Mouse (Mus musculus) kidney, embryonic 14.5 days (tissue): Measurements from ENCODE around the gene Hnf1b. TPM values are rescaled to one million over a fixed set of nuclear protein-coding genes. Genes with fewer than 3 reads are reported as not detected.
A peak's percentile ranks its signal among the peaks of the same experiment; 100 is the strongest.

Experiments
- ATAC-seq: fragments of 200-750 bp; cut with Nextera tagmentation; 2 replicates; pipeline ENCODE4 v1.8.0; 2017; ENCODE audit warnings: moderate number of reproducible peaks, mild to moderate bottlenecking, moderate TSS enrichment, moderate library complexity; ENCODE audit not compliant: low FRiP score, low TSS enrichment
- H3K27ac ChIP-seq: fragments of 300-500 bp; sonication (generic); 2 replicates; pipeline ENCODE4 v1.5.1; 2014; ENCODE audit warnings: low read depth, mild to moderate bottlenecking, low read length, moderate library complexity, mixed read lengths
- H3K27me3 ChIP-seq: fragments of 300-500 bp; sonication (generic); 2 replicates; pipeline ENCODE4 v1.6.1; 2014; ENCODE audit warnings: mild to moderate bottlenecking, low read length; ENCODE audit not compliant: control insufficient read depth, insufficient read depth
- H3K36me3 ChIP-seq: fragments of 300-500 bp; sonication (generic); 2 replicates; pipeline ENCODE4 v1.6.1; 2014; ENCODE audit warnings: low read length, mixed read lengths; ENCODE audit not compliant: control insufficient read depth, insufficient read depth
- H3K4me1 ChIP-seq: fragments of 300-500 bp; sonication (generic); 2 replicates; pipeline ENCODE4 v1.6.1; 2014; ENCODE audit warnings: low read length, mixed read lengths; ENCODE audit not compliant: control insufficient read depth, insufficient read depth
- H3K4me2 ChIP-seq: fragments of 300-500 bp; sonication (generic); replicated peaks from 2 replicates; pipeline ENCODE4 v1.6.1; 2014; ENCODE audit warnings: low read depth, mild to moderate bottlenecking, low read length
- H3K4me3 ChIP-seq: fragments of 300-500 bp; sonication (generic); 2 replicates; pipeline ENCODE4 v1.5.1; 2014; ENCODE audit warnings: mild to moderate bottlenecking, low read length
- H3K9ac ChIP-seq: fragments of 300-500 bp; sonication (generic); 2 replicates; pipeline ENCODE4 v1.6.1; 2014; ENCODE audit warnings: low read depth, mild to moderate bottlenecking, low read length, moderate library complexity
- H3K9me3 ChIP-seq: fragments of 300-500 bp; sonication (generic); 2 replicates; pipeline ENCODE4 v1.6.1; 2016; ENCODE audit warnings: low read length; ENCODE audit not compliant: control insufficient read depth
- WGBS: fragments of 180-500 bp; shearing (Covaris S2); extraction: QIAGEN DNeasy Blood & Tissue Kit; methylation state at CpG from one replicate; pipeline ENCODE4 v1.1.7; 2014; 5-methylcytosine and 5-hydroxymethylcytosine counted together
- polyA plus RNA-seq: library from polyadenylated mRNA; unstranded; fragments of >200 nt; fragmentation: Nextera tagmentation; extraction: Ambion mirVana; gene quantifications from 2 replicates; pipeline ENCODE4 v1.2.1, GENCODE M21; 2014

Hnf1b gene
- polyA plus RNA-seq, 1 experiment from 2014 or later = 84.2 TPM

DNA sequence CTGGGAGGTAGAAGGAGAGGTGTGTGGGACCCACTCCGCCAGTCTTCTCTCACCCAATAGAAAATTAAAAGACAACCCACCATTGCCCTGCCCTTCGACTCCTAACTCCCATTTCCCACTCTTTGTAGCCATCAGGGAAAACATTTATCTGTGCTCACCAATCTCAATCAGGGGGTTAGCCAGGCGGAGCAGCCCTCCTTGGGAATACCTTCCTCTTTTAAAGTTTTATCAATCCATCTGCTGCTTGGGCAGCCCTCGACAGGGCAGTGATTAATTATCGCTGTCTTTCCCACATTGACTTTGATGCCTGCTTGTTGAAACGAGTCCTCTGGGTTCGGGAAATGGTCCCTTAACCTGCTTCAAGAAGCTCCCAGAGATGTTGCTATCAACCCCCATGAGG lies 47.7 kb downstream of the Hnf1b start:
- Histone ChIP-seq H3K9ac (no peak overlapping the region), H3K4me2 (no peak overlapping the region), H3K27me3 (no peaks in the 10 kb centered on the region), H3K9me3 (no peaks in the 10 kb centered on the region), H3K27ac (no peak overlapping the region), H3K36me3 (peaks cover 15% of the 10 kb centered on the region), H3K4me3 (no peak overlapping the region), H3K4me1 (no peaks in the 10 kb centered on the region)
- ATAC-seq = peak; percentile 48; the same call in 1 of the 2 replicates
- WGBS = 50% methylated on average over 7 of the region's 7 CpGs

DNA sequence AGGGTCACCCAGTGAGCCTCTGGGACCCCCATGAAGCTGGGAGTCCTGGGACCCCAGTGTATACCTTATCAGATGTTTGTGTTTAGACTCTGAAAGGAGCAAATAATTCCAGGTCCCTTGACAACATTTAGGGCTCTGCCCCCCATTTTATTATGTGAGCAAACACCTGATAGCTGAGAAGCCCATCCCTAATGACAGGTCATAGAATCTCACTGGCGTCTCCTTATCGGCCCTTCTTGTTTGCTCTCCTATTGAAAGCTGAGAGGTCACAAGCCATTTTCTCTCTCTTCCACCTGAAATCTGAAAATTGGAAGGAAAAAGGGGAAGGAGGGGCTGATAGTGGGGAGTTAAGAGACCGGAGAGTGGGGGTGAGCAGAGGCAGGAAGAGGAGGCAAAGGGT lies 52.9 kb downstream of the Hnf1b start:
- Histone ChIP-seq H3K27ac (no peak overlapping the region), H3K4me1 (no peaks in the 10 kb centered on the region), H3K4me2 (no peak overlapping the region), H3K27me3 (no peaks in the 10 kb centered on the region), H3K4me3 (no peak overlapping the region), H3K9me3 (no peaks in the 10 kb centered on the region), H3K9ac (no peak overlapping the region), H3K36me3 (peaks cover 2% of the 10 kb centered on the region)
- ATAC-seq = no peak
- 71% methylated on average over 3 of the region's 3 CpGs for WGBS

DNA sequence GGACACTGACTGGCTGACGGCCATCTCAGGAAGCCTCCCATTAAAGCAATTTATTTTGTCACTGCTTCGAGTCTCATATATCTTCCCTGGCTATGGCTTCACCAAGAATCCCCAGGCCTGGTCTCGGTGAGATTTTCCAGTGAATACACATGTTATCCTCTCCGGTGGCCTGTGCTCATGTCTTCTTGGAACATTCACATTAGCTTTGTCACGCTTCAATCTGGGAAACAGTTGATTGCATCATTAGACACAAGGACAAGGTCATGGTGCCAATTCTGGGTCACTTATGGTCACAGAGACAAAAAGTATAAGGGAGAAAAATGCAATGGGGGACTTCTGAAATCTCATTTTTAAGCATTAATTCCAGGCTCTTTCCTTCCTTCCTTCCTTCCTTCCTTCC lies 55.9 kb downstream of the Hnf1b start:
- no peak overlapping the region for H3K4me3 ChIP-seq
- no peak overlapping the region for H3K27ac ChIP-seq
- no peaks in the 10 kb centered on the region; the same call in none of the 2 replicates for H3K36me3 ChIP-seq
- H3K9ac ChIP-seq = no peak overlapping the region
- H3K27me3 ChIP-seq = no peaks in the 10 kb centered on the region
- 43% methylated on average over 5 of the region's 5 CpGs for WGBS
- H3K9me3 ChIP-seq = no peaks in the 10 kb centered on the region
- H3K4me1 ChIP-seq = no peaks in the 10 kb centered on the region
- H3K4me2 ChIP-seq = no peak overlapping the region
- no peak for ATAC-seq

DNA sequence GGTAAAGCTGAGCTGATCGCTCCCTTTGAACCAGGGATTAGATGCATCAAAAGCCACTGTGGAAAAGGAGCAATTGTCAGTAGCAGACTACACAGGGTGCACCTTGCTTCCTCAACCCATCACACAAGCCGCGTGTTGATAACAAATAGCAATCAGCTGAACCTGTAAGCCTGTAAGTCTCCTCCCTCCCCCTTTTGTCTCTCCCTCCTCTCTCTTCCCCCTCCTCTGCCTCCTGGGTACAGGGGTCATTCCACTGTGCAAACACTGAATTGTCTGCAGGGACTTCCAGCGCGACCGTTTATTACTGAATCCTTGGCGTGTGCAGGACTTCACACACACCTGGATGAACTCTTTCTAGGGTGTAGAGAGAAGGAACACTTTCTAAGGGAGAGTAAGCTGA lies 58.5 kb downstream of the Hnf1b start:
- no peak overlapping the region for H3K9ac ChIP-seq
- no peak overlapping the region for H3K4me3 ChIP-seq
- H3K36me3 ChIP-seq = no peaks in the 10 kb centered on the region; the same call in none of the 2 replicates
- no peaks in the 10 kb centered on the region for H3K4me1 ChIP-seq
- H3K27ac ChIP-seq = no peak overlapping the region
- H3K9me3 ChIP-seq = no peaks in the 10 kb centered on the region
- WGBS = 30% methylated on average over 7 of the region's 7 CpGs
- no peak for ATAC-seq
- H3K27me3 ChIP-seq = no peaks in the 10 kb centered on the region
- H3K4me2 ChIP-seq = no peak overlapping the region

DNA sequence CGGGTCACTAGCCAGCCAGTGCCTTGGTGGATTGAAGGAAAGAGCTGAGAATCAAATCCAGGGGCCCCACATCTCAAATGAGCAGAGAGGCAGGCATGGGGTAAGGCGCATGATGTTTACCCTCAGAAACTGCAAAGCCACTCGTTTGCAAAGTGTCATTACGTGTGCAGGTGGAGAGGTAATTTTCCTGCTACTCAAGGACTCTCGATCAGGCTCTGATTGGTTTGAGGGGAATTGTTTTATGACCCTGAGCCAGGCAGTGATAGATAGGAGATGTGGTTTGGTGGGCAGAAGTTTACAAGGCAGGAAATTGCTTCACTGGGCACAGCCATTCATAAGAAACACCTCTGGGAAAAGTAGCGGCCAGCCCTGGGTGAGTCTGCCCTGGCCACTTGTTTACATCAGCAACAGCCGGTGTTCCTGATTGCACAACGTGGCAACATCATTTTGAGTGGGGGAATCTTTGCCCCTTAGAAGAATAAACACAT lies 64.0 kb downstream of the Hnf1b start:
- no peak overlapping the region for H3K9ac ChIP-seq
- WGBS = 7% methylated on average over 8 of the region's 8 CpGs
- H3K27me3 ChIP-seq = no peaks in the 10 kb centered on the region
- H3K4me1 ChIP-seq = 0 out of 2 replicates have a peak, but pooled peaks cover 5% of the 10 kb centered on the region
- H3K4me2 ChIP-seq = no peak overlapping the region
- ATAC-seq = peak; percentile 78
- H3K27ac ChIP-seq = peak overlapping the region; percentile 17; the same call in 1 of the 2 replicates
- H3K36me3 ChIP-seq = no peaks in the 10 kb centered on the region
- no peak overlapping the region for H3K4me3 ChIP-seq
- H3K9me3 ChIP-seq = no peaks in the 10 kb centered on the region

DNA sequence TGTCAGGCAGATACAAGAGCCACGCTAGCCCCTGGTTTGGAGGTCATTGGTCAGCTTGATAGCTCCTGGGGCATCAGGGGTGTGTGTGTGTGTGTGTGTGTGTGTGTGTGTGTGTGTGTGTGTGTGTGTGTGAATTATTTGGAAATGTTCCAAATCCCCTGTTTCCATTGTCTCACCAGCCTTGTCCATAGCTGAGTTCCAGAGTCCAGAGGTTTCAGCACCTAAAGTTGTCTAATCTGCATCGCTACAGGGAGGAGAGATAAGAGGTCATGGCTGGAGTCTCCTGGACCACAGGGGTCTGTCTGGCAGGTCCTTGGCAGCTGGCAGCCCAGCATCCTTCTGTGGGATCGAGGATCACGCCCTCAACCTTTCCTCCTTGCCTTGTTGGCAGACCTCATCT lies 64.6 kb downstream of the Hnf1b start:
- no peak overlapping the region for H3K4me3 ChIP-seq
- peak overlapping the region; percentile 17; the same call in 1 of the 2 replicates for H3K27ac ChIP-seq
- H3K9me3 ChIP-seq = no peaks in the 10 kb centered on the region
- 0 out of 2 replicates have a peak, but pooled peaks cover 5% of the 10 kb centered on the region for H3K4me1 ChIP-seq
- no peak overlapping the region for H3K9ac ChIP-seq
- no peak for ATAC-seq
- H3K27me3 ChIP-seq = no peaks in the 10 kb centered on the region
- 78% methylated on average over 4 of the region's 4 CpGs for WGBS
- no peaks in the 10 kb centered on the region for H3K36me3 ChIP-seq
- no peak overlapping the region for H3K4me2 ChIP-seq

DNA sequence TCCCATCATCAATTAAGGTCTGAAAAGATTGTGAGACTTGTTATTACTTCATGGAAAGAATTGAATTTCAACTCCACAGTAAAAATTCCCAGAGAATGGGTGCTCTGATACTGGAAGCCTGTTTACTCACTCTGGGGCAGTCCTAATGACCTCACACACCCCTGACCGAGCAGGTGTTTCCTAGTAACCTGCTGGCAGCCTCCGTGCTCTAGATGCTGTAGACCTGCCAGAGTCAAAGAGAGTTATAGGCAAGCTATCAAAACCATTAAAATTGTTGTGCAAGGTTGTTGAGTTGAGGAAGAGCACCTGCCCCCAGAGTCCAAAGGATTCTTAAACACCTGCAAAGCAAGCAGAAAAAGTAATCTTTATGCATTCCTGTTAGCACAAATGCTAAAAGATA lies 72.7 kb downstream of the Hnf1b start:
- H3K9me3 ChIP-seq = no peaks in the 10 kb centered on the region
- no peak overlapping the region for H3K27ac ChIP-seq
- ATAC-seq = no peak
- no peaks in the 10 kb centered on the region for H3K4me1 ChIP-seq
- no peaks in the 10 kb centered on the region for H3K36me3 ChIP-seq
- no peak overlapping the region for H3K4me3 ChIP-seq
- whole genome bisulfite sequencing = 22% methylated on average over 2 of the region's 2 CpGs
- no peaks in the 10 kb centered on the region for H3K27me3 ChIP-seq
- no peak overlapping the region for H3K9ac ChIP-seq
- H3K4me2 ChIP-seq = no peak overlapping the region

DNA sequence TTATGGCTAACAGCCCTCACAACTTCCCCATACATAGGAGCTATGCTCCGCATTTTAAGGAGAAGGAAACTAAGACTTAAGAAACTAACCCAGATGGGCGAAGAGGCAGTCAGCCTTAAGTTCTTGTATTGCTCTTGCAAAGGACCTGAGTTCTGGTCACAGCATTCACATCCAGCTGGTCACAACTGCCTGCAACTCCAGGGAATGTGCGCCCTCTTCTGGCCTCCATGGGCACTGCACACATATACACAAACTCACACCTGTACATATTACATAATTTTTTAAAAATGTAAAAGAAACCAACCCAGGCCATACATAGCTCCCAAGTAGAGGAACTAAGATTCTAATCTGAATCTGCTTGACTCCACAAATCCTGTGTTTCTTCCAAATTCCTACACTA lies 77.2 kb downstream of the Hnf1b start:
- H3K36me3 ChIP-seq = no peaks in the 10 kb centered on the region
- ATAC-seq = no peak
- 63% methylated on average over 3 of the region's 3 CpGs for whole genome bisulfite sequencing
- no peaks in the 10 kb centered on the region for H3K4me1 ChIP-seq
- no peaks in the 10 kb centered on the region for H3K9me3 ChIP-seq
- H3K4me2 ChIP-seq = no peak overlapping the region
- H3K27me3 ChIP-seq = no peaks in the 10 kb centered on the region
- no peak overlapping the region for H3K4me3 ChIP-seq
- no peak overlapping the region for H3K9ac ChIP-seq
- no peak overlapping the region for H3K27ac ChIP-seq

DNA sequence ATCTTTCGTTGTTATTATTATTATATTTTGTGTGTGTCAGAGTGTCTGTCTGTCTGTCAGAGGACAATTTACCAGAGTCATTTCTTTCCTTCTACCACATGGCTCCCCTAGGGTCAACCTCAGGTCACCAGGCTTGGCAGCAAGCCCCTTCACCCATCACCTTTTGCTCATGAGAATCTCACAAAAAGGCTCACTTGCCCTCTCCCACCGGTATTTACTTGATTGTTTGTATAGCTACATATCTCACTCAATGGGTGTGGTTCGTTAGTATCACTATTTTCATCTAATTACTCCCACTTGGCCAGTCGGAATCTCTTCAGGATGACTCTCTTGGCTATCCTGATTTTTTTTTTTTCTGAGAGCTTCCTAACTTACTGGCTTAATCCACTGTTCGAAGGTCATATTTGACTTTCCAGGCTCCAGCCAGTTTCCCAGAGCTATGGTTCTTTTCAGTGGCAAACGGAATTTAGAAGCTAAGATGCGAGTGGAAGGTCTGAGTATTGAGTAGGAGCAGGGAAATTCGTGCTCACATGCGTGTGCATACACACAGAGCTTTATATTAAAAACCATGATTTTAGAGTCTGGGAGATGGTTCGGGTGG lies 82.7 kb downstream of the Hnf1b start:
- 87% methylated on average over 10 of the region's 10 CpGs for WGBS
- ATAC-seq = no peak
- no peaks in the 10 kb centered on the region for H3K36me3 ChIP-seq
- no peak overlapping the region for H3K4me3 ChIP-seq
- H3K9ac ChIP-seq = no peak overlapping the region
- H3K4me2 ChIP-seq = no peak overlapping the region
- no peaks in the 10 kb centered on the region for H3K9me3 ChIP-seq
- H3K27ac ChIP-seq = no peak overlapping the region
- no peaks in the 10 kb centered on the region for H3K27me3 ChIP-seq
- no peaks in the 10 kb centered on the region for H3K4me1 ChIP-seq
